Mouse (Mus musculus) lung, adult 2 months (tissue): ENCODE results near the gene Nt5c3b.

Experiments used
- CTCF ChIP-seq: fragments of 200-500 bp; IDR thresholded peaks from 2 replicates; pipeline ENCODE4 v1.5.1; 2011; ENCODE audit warnings: mild to moderate bottlenecking, low read length, control low read depth; ENCODE audit not compliant: insufficient read depth
- POLR2A ChIP-seq: fragments of 200-500 bp; IDR thresholded peaks from 2 replicates; pipeline ENCODE4 v1.6.1; 2011; ENCODE audit warnings: low read depth, mild to moderate bottlenecking, control low read depth, low read length, borderline replicate concordance; ENCODE audit errors: extremely low read depth

GRCm38 (mm10) chr11:100421537-100421936 lies 20.1 kb downstream of the Nt5c3b start:
- no peak for TF ChIP-seq CTCF
- TF ChIP-seq POLR2A = no peak
